Mouse (Mus musculus): Measurements from ENCODE around the gene Dock4. TPM values are rescaled to one million over a fixed set of nuclear protein-coding genes. Genes with fewer than 3 reads are reported as not detected.

Dock4 gene
- polyA plus RNA-seq, 1 experiment from 2014 or later: 6.4 TPM

DNA sequence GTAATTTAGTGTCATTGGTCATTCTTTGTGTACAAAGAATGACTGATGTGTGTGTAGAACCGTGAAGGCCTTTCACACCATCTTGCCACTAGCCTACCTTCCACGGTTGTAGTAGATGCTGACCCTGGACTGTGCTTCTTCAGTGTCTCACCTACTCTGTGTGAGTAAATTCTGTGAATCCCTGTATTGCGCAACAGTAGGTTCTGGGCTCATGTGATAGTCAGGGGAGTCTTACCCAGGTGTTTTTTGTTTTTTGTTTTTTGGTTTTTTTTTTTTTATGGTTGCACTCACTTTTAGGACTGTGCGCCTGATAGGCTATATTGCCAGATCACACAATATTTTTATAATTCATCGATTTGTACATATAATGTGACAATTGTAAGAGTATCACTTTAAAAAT, 136.3 kb downstream of the Dock4 start:
- Histone ChIP-seq H3K27ac (ENCODE audit: low read length) (no peak overlapping the region), H3K9ac (ENCODE audit: low read length) (no peak overlapping the region), H3K4me2 (ENCODE audit: low read depth, low read length) (no peak overlapping the region), H3K27me3 (ENCODE audit: control insufficient read depth, insufficient read depth, low read length) (no peaks in the 10 kb centered on the region), H3K9me3 (replicated peaks; ENCODE audit: control insufficient read depth, low read length) (no peaks in the 10 kb centered on the region), H3K4me3 (ENCODE audit: low read length) (no peak overlapping the region), H3K36me3 (ENCODE audit: control insufficient read depth, insufficient read depth) (no peaks in the 10 kb centered on the region), H3K4me1 (ENCODE audit: control insufficient read depth, insufficient read depth, low read length) (peaks cover 3% of the 10 kb centered on the region; the same call in 1 of the 2 replicates)
- 90% methylated on average over 5 of the region's 5 CpGs for WGBS
- no peak for ATAC-seq (replicated peaks; ENCODE audit: extremely low read depth, insufficient read depth, low FRiP score)

DNA sequence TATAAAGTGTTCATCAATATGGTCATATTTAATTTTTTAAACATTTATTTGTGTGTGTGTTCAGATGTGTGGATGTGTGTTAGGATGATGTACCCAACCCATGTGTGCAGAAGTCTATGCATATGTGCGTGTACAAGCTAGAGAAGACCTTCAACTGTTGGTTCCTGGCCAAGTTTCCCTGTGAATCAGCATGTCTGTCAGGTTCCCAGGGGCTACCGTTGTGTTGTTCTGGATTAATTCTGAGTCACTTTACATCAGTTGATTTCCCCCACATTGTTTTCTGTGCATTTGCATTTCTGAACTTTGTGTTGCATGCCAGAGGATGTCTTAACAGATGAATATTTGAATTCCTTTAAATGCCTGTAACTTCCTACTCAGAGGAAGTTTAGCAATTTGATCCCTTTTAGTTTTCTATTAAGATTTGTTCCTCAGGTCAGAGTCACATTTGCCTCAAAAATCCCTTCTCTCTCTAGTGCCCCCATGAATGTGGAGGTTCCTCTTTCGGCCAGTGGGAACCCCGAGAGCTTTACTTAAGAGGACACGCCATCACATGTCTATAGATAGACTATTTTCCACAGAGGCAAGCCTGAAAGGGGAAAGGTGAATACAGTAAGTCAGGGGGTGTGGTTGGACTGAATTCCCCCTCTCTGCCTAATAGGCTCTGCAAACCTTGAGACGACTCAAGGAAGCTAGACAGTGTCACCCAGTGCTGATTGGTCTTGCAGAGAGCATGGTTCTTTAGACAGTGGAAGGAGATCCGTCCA, 139.0 kb downstream of the Dock4 start:
- no peak overlapping the region for H3K4me3 ChIP-seq (ENCODE audit: low read length)
- no peak overlapping the region for H3K27ac ChIP-seq (ENCODE audit: low read length)
- no peak for ATAC-seq (replicated peaks; ENCODE audit: extremely low read depth, insufficient read depth, low FRiP score)
- no peaks in the 10 kb centered on the region for H3K36me3 ChIP-seq (ENCODE audit: control insufficient read depth, insufficient read depth)
- peaks cover 3% of the 10 kb centered on the region; the same call in 1 of the 2 replicates for H3K4me1 ChIP-seq (ENCODE audit: control insufficient read depth, insufficient read depth, low read length)
- WGBS: 66% methylated on average over 7 of the region's 7 CpGs
- no peak overlapping the region for H3K4me2 ChIP-seq (ENCODE audit: low read depth, low read length)
- no peak overlapping the region for H3K9ac ChIP-seq (ENCODE audit: low read length)
- no peaks in the 10 kb centered on the region for H3K27me3 ChIP-seq (ENCODE audit: control insufficient read depth, insufficient read depth, low read length)
- H3K9me3 ChIP-seq (replicated peaks; ENCODE audit: control insufficient read depth, low read length): no peaks in the 10 kb centered on the region

DNA sequence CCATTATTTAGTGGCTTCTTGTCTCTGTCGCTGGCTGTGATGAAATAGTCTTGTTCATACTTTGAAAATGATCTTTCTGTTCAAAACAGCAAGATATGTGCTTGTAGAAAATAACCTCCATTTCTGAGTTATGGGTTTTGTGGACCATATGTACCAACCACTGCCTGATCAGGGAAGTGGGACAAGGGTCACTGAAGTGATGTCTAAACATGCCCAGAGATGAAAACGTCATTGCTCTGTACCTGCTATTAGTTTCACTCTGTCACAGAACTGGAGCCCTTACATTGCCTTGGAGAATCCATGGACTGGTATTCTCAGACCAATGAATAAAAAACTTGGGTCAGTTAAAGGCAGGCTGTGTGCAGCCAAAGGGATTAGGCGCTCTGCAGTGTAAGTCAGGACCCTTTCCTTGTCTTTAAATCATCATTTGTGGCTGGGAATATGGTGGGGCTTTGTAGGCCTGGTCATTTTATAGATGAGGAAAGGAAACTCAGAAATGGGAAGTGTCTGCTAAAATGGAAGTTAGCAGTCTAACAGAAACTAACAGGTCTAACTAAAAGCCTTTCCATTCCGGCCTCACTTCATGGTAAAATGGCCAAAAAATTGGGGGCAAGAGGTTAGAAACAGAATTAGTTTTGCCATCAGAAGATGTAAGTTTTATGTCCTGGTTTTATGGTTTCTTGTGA, 139.8 kb downstream of the Dock4 start:
- H3K4me1 ChIP-seq (ENCODE audit: control insufficient read depth, insufficient read depth, low read length): no peaks in the 10 kb centered on the region; the same call in 1 of the 2 replicates
- 80% methylated on average over 4 of the region's 4 CpGs for WGBS
- no peak overlapping the region for H3K4me2 ChIP-seq (ENCODE audit: low read depth, low read length)

DNA sequence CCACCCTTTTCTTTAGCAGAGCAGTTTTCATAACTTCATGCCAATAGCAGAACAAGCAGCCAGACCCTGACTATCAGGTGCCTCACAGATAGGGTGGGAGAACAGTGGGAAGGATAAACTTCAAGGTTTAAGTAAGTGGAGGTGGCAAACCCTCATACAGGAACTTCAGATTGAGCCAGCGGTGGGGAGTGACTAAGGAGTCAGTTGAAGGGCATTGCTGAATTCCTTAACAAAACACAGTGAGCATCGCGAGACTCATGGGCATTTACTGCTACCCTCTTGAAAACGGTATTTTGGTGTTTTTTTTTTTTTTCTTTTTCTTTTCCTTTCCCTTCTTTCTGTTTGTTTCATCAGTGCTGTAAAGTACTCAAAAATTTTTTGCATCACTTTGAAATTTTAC, 148.4 kb downstream of the Dock4 start:
- Histone ChIP-seq H3K36me3 (ENCODE audit: control insufficient read depth, insufficient read depth) (no peaks in the 10 kb centered on the region), H3K4me2 (ENCODE audit: low read depth, low read length) (no peak overlapping the region), H3K4me3 (ENCODE audit: low read length) (no peak overlapping the region), H3K4me1 (ENCODE audit: control insufficient read depth, insufficient read depth, low read length) (peaks cover 2% of the 10 kb centered on the region; the same call in 1 of the 2 replicates), H3K9me3 (replicated peaks; ENCODE audit: control insufficient read depth, low read length) (no peaks in the 10 kb centered on the region), H3K27ac (ENCODE audit: low read length) (no peak overlapping the region), H3K9ac (ENCODE audit: low read length) (no peak overlapping the region), H3K27me3 (ENCODE audit: control insufficient read depth, insufficient read depth, low read length) (no peaks in the 10 kb centered on the region)
- 73% methylated on average over 4 of the region's 4 CpGs for WGBS
- no peak for ATAC-seq (replicated peaks; ENCODE audit: extremely low read depth, insufficient read depth, low FRiP score)

More for the DNA sequence above, 139.8 kb downstream of the Dock4 start:
- H3K9me3 ChIP-seq (replicated peaks; ENCODE audit: control insufficient read depth, low read length): no peaks in the 10 kb centered on the region
- H3K27ac ChIP-seq (ENCODE audit: low read length): no peak overlapping the region
- no peak overlapping the region for H3K4me3 ChIP-seq (ENCODE audit: low read length)
- ATAC-seq (replicated peaks; ENCODE audit: extremely low read depth, insufficient read depth, low FRiP score): no peak
- H3K9ac ChIP-seq (ENCODE audit: low read length): no peak overlapping the region
- H3K27me3 ChIP-seq (ENCODE audit: control insufficient read depth, insufficient read depth, low read length): no peaks in the 10 kb centered on the region
- H3K36me3 ChIP-seq (ENCODE audit: control insufficient read depth, insufficient read depth): no peaks in the 10 kb centered on the region

DNA sequence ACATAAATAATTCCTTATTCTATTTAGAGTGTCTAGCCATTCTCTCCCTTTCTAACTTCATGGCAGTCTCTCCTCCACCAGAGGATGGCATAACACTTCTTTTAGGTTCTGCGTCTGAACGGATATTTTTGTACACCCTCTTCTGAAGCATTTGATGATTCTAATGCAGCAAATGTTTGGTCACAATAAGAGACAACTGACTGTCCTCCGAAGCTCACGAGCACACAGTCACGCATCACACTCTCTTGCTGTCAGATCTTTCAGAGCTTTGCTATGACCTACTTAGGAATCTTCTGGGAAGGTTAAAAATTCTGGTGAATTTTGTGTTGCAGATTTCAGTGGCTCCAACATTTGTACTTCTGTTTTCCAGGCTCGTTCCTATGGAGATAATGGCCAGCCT, 149.7 kb downstream of the Dock4 start:
- Histone ChIP-seq H3K9me3 (replicated peaks; ENCODE audit: control insufficient read depth, low read length) (no peaks in the 10 kb centered on the region), H3K4me1 (ENCODE audit: control insufficient read depth, insufficient read depth, low read length) (peaks cover 2% of the 10 kb centered on the region; the same call in 1 of the 2 replicates), H3K36me3 (ENCODE audit: control insufficient read depth, insufficient read depth) (no peaks in the 10 kb centered on the region), H3K27me3 (ENCODE audit: control insufficient read depth, insufficient read depth, low read length) (no peaks in the 10 kb centered on the region), H3K4me2 (ENCODE audit: low read depth, low read length) (no peak overlapping the region), H3K9ac (ENCODE audit: low read length) (no peak overlapping the region), H3K27ac (ENCODE audit: low read length) (no peak overlapping the region), H3K4me3 (ENCODE audit: low read length) (no peak overlapping the region)
- WGBS: 76% methylated on average over 6 of the region's 6 CpGs
- ATAC-seq (replicated peaks; ENCODE audit: extremely low read depth, insufficient read depth, low FRiP score): no peak

DNA sequence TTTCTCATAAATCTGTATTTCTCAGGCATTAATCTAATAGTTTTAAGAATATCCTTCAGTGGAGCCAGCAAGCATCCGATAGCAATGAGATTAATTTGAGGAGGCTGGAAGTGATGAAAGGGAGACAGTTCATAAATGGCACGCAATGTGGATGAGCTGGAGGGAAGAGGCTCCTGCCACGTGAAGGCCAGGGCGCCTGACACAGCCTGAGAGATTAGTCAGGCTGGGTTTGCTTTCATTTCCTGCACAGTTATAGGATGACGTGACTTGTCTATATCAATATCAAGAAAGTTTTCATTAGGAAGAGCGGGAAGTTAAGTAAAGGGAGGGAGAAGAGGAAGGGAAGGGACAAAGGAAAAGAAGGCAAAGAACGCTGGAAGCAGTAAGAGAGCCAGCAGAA, 150.3 kb downstream of the Dock4 start:
- Histone ChIP-seq H3K9me3 (replicated peaks; ENCODE audit: control insufficient read depth, low read length) (no peaks in the 10 kb centered on the region), H3K27ac (ENCODE audit: low read length) (no peak overlapping the region), H3K9ac (ENCODE audit: low read length) (no peak overlapping the region), H3K36me3 (ENCODE audit: control insufficient read depth, insufficient read depth) (no peaks in the 10 kb centered on the region), H3K4me3 (ENCODE audit: low read length) (no peak overlapping the region), H3K27me3 (ENCODE audit: control insufficient read depth, insufficient read depth, low read length) (no peaks in the 10 kb centered on the region), H3K4me2 (ENCODE audit: low read depth, low read length) (no peak overlapping the region), H3K4me1 (ENCODE audit: control insufficient read depth, insufficient read depth, low read length) (peaks cover 2% of the 10 kb centered on the region; the same call in 1 of the 2 replicates)
- no peak for ATAC-seq (replicated peaks; ENCODE audit: extremely low read depth, insufficient read depth, low FRiP score)
- WGBS: 58% methylated on average over 7 of the region's 7 CpGs

DNA sequence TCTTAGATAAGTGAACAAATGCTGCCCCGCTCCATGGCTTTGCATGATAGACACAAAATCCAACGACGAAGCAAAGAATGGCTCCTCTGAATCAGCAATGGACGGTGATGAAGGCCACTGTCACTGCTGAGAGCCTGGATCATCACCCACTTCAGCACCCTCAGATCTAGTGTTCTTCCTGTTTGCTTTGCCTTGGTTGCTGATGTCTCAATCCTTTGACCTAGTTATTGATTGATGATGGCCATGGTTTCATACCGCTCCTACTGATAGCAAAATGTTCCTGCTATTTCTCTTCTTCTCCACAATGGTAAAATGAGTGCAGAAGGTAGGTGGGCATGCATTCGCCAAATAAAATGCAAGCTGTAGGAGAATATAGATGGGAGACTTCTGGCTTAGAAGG, 150.7 kb downstream of the Dock4 start:
- WGBS: 59% methylated on average over 6 of the region's 6 CpGs
- H3K9ac ChIP-seq (ENCODE audit: low read length): no peak overlapping the region
- H3K9me3 ChIP-seq (replicated peaks; ENCODE audit: control insufficient read depth, low read length): no peaks in the 10 kb centered on the region
- H3K27ac ChIP-seq (ENCODE audit: low read length): no peak overlapping the region
- H3K4me2 ChIP-seq (ENCODE audit: low read depth, low read length): no peak overlapping the region
- H3K36me3 ChIP-seq (ENCODE audit: control insufficient read depth, insufficient read depth): no peaks in the 10 kb centered on the region
- H3K4me1 ChIP-seq (ENCODE audit: control insufficient read depth, insufficient read depth, low read length): peaks cover 2% of the 10 kb centered on the region; the same call in 1 of the 2 replicates
- H3K4me3 ChIP-seq (ENCODE audit: low read length): no peak overlapping the region
- no peaks in the 10 kb centered on the region for H3K27me3 ChIP-seq (ENCODE audit: control insufficient read depth, insufficient read depth, low read length)
- ATAC-seq (replicated peaks; ENCODE audit: extremely low read depth, insufficient read depth, low FRiP score): no peak

DNA sequence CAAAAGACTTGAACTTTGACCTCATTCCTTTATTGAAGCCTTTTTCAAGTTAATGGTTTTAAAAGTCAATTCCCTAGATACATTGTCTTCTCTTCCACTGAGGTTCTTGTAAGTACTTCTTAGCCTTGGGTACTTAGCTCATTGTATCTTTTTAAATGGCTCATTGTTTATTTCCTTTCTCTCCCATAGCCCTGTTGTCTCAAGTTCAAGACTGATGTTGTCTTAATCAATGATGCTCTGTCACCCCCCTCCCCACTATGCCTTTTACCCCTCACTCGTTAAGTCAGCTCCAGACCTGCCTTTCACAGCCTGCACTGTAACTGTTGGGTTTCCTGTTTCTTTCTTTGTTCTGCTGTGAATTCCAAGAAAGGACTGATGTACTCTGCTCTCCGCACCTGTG, 154.2 kb downstream of the Dock4 start:
- H3K27me3 ChIP-seq (ENCODE audit: control insufficient read depth, insufficient read depth, low read length): no peaks in the 10 kb centered on the region
- H3K9me3 ChIP-seq (replicated peaks; ENCODE audit: control insufficient read depth, low read length): no peaks in the 10 kb centered on the region
- H3K4me2 ChIP-seq (ENCODE audit: low read depth, low read length): no peak overlapping the region
- no peak overlapping the region for H3K27ac ChIP-seq (ENCODE audit: low read length)
- no peak overlapping the region for H3K4me3 ChIP-seq (ENCODE audit: low read length)
- ATAC-seq (replicated peaks; ENCODE audit: extremely low read depth, insufficient read depth, low FRiP score): no peak
- no peak overlapping the region for H3K9ac ChIP-seq (ENCODE audit: low read length)
- 70% methylated on average over 2 of the region's 2 CpGs for WGBS
- H3K4me1 ChIP-seq (ENCODE audit: control insufficient read depth, insufficient read depth, low read length): peaks cover 2% of the 10 kb centered on the region; the same call in 1 of the 2 replicates
- H3K36me3 ChIP-seq (ENCODE audit: control insufficient read depth, insufficient read depth): no peaks in the 10 kb centered on the region

DNA sequence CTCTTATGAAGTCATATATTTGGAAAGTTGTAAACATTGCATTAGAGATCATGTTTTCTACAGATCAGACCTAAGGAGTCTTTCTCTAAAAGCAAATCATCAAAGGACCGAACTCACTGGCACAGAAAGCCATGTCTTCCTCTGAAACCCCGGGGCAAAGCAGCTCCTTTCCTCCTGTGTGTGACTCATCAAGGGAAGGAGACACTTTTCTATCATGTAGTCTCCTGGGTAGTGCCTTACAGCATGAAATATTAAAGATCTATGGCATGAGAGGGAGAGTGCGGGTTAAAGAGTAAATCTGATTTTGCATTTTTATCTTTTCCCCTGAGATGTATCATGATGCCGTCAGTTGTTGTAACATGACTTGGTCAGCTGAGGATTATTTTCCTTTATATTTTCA, 159.8 kb downstream of the Dock4 start:
- no peak overlapping the region for H3K4me3 ChIP-seq (ENCODE audit: low read length)
- no peaks in the 10 kb centered on the region for H3K36me3 ChIP-seq (ENCODE audit: control insufficient read depth, insufficient read depth)
- H3K9me3 ChIP-seq (replicated peaks; ENCODE audit: control insufficient read depth, low read length): no peaks in the 10 kb centered on the region
- H3K9ac ChIP-seq (ENCODE audit: low read length): no peak overlapping the region
- no peak for ATAC-seq (replicated peaks; ENCODE audit: extremely low read depth, insufficient read depth, low FRiP score)
- WGBS: 74% methylated on average over 4 of the region's 4 CpGs
- H3K4me2 ChIP-seq (ENCODE audit: low read depth, low read length): no peak overlapping the region
- H3K4me1 ChIP-seq (ENCODE audit: control insufficient read depth, insufficient read depth, low read length): no peaks in the 10 kb centered on the region
- no peaks in the 10 kb centered on the region for H3K27me3 ChIP-seq (ENCODE audit: control insufficient read depth, insufficient read depth, low read length)
- H3K27ac ChIP-seq (ENCODE audit: low read length): no peak overlapping the region
